Mouse (Mus musculus): Measurements from ENCODE around the gene Gas2l2. TPM values are rescaled to one million over a fixed set of nuclear protein-coding genes. Genes with fewer than 3 reads are reported as not detected.
A peak's percentile ranks its signal among the peaks of the same experiment; 100 is the strongest.

The Gas2l2 gene
- polyA plus RNA-seq, 1 experiment from 2014 or later: 0.18 TPM

- no peaks in the 10 kb centered on the region for H3K36me3 ChIP-seq
- peaks cover 25% of the 10 kb centered on the region for H3K27me3 ChIP-seq (ENCODE audit: insufficient read depth, poor library complexity, severe bottlenecking)
- H3K4me3 ChIP-seq: no peak overlapping the region
- H3K27ac ChIP-seq: peak overlapping the region; percentile 57; the same call in 1 of the 2 replicates
- WGBS: 77% methylated on average over 3 of the region's 3 CpGs
- peaks cover 40% of the 10 kb centered on the region for H3K4me1 ChIP-seq
- H3K9me3 ChIP-seq: no peaks in the 10 kb centered on the region
- no peak for DNase-seq (ENCODE audit: low spot score)
Observed at GRCm38 (mm10) chr11:83455608-83456007, 26.4 kb upstream of the Gas2l2 start.

GRCm38 (mm10) chr11:83454548-83454947 is 25.3 kb upstream of the Gas2l2 start:
- Histone ChIP-seq H3K4me1 (peaks cover 49% of the 10 kb centered on the region), H3K9me3 (no peaks in the 10 kb centered on the region), H3K27ac (peak overlapping the region; percentile 47; the same call in 1 of the 2 replicates), H3K27me3 (ENCODE audit: insufficient read depth, poor library complexity, severe bottlenecking) (peaks cover 14% of the 10 kb centered on the region; the same call in 1 of the 2 replicates), H3K4me3 (no peak overlapping the region), H3K36me3 (no peaks in the 10 kb centered on the region)
- no peak for DNase-seq (ENCODE audit: low spot score)
- 4% methylated on average over 4 of the region's 4 CpGs for WGBS

GRCm38 (mm10) chr11:83451281-83451680 is 22.0 kb upstream of the Gas2l2 start:
- H3K36me3 ChIP-seq: no peaks in the 10 kb centered on the region
- DNase-seq (ENCODE audit: low spot score): no peak
- no peak overlapping the region for H3K4me3 ChIP-seq
- no peak overlapping the region for H3K27ac ChIP-seq
- peaks cover 14% of the 10 kb centered on the region for H3K27me3 ChIP-seq (ENCODE audit: insufficient read depth, poor library complexity, severe bottlenecking)
- H3K4me1 ChIP-seq: peaks cover 59% of the 10 kb centered on the region
- H3K9me3 ChIP-seq: no peaks in the 10 kb centered on the region
- WGBS: 83% methylated on average over 10 of the region's 10 CpGs

- H3K4me3 ChIP-seq: no peak overlapping the region
- 44% methylated on average over 1 of the region's 1 CpGs for WGBS
- H3K27ac ChIP-seq: peak overlapping the region; percentile 37; the same call in 1 of the 2 replicates
- H3K4me1 ChIP-seq: peaks cover 54% of the 10 kb centered on the region
- no peaks in the 10 kb centered on the region for H3K9me3 ChIP-seq
- H3K27me3 ChIP-seq (ENCODE audit: insufficient read depth, poor library complexity, severe bottlenecking): peaks cover 19% of the 10 kb centered on the region
- H3K36me3 ChIP-seq: no peaks in the 10 kb centered on the region
- no peak for DNase-seq (ENCODE audit: low spot score)
Observed at GRCm38 (mm10) chr11:83450550-83450949, 21.3 kb upstream of the Gas2l2 start.

- Histone ChIP-seq H3K4me3 (no peak overlapping the region), H3K9me3 (no peaks in the 10 kb centered on the region), H3K27ac (peak overlapping the region; percentile 79), H3K4me1 (peaks cover 51% of the 10 kb centered on the region), H3K36me3 (no peaks in the 10 kb centered on the region), H3K27me3 (ENCODE audit: insufficient read depth, poor library complexity, severe bottlenecking) (peaks cover 28% of the 10 kb centered on the region)
- DNase-seq (ENCODE audit: low spot score): no peak
- 29% methylated on average over 4 of the region's 4 CpGs for WGBS
Observed at GRCm38 (mm10) chr11:83449298-83449697, 20.0 kb upstream of the Gas2l2 start.

- Histone ChIP-seq H3K27me3 (ENCODE audit: insufficient read depth, poor library complexity, severe bottlenecking) (peaks cover 32% of the 10 kb centered on the region), H3K4me3 (no peak overlapping the region), H3K4me1 (peaks cover 52% of the 10 kb centered on the region), H3K36me3 (no peaks in the 10 kb centered on the region), H3K27ac (peak overlapping the region; percentile 79), H3K9me3 (no peaks in the 10 kb centered on the region)
- DNase-seq (ENCODE audit: low spot score): no peak
Observed at GRCm38 (mm10) chr11:83448927-83449236, 19.6 kb upstream of the Gas2l2 start.

DNA sequence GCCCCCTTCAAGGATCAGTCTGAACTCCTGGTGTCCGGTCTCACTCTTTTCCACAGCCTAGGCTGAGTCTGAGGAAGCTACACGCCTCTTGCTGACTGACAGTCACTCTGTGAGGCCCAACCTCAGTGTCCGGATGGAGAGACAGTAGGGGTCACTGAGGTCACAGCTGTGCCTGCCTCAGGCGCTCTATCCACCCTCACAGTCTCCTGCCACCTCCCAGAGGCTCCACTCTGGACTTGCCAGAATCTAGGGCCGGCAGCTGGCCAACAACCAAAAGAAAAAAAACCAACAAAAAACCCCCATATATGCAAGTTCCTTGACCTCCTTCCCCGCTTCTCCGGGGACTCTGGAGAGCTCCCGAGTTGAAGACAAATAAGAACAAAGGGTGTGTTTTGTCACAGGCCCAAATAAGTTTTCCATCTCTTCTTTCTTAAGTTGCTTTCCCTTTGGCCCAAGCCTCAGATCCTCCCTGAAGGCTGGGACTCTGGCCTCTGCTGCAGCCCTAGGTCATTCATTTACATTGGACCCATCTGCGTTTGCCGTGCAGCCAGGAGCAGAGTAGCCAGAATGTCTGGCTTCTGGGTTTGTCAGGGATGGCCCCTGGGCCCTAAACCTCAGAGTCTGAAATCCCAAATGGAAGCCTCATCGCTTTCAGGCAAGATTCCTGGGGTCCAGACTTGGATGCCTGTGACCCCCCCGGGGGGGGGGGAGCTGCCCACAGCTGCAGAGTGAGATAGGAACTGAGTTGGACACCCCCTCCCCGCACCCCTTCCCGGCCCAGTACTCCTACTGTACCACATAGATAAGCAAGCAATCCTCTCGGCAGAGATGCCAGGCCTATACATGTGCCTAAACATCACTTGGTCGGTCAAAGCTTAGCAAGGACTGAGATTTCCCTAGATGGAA is 19.0 kb upstream of the Gas2l2 start:
- DNase-seq (ENCODE audit: low spot score): no peak
- Histone ChIP-seq H3K36me3 (no peaks in the 10 kb centered on the region), H3K9me3 (no peaks in the 10 kb centered on the region), H3K4me3 (0 out of 2 replicates have a peak overlapping the region, but pooled peaks have one; percentile 12), H3K4me1 (peaks cover 58% of the 10 kb centered on the region), H3K27me3 (ENCODE audit: insufficient read depth, poor library complexity, severe bottlenecking) (peaks cover 38% of the 10 kb centered on the region), H3K27ac (peak overlapping the region; percentile 79)
- WGBS: 35% methylated on average over 16 of the region's 16 CpGs

DNA sequence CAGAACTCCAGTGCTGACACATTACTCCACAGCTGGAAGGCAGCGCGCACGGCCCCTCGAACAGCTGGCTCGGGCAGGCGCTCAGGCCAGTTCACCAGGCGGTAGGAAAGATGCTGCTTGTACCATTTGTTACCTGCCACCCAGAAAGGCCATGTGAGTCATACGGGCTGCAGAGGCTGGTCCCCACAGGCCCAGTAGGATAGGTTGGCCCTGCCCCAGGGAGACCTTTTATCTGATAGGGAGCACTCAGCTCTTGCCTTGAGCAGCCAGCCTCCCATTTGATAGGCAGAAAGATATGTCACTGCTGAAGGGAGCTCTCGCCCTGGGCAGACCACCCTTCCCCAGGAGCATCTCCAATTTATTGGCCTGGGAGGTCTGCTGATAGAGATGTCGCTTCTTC is 18.4 kb upstream of the Gas2l2 start:
- DNase-seq (ENCODE audit: low spot score): no peak
- peaks cover 65% of the 10 kb centered on the region for H3K4me1 ChIP-seq
- 63% methylated on average over 10 of the region's 10 CpGs for WGBS
- H3K4me3 ChIP-seq: no peak overlapping the region
- H3K9me3 ChIP-seq: no peaks in the 10 kb centered on the region
- H3K27me3 ChIP-seq (ENCODE audit: insufficient read depth, poor library complexity, severe bottlenecking): peaks cover 44% of the 10 kb centered on the region
- no peaks in the 10 kb centered on the region for H3K36me3 ChIP-seq
- peak overlapping the region; percentile 79; the same call in 1 of the 2 replicates for H3K27ac ChIP-seq

DNA sequence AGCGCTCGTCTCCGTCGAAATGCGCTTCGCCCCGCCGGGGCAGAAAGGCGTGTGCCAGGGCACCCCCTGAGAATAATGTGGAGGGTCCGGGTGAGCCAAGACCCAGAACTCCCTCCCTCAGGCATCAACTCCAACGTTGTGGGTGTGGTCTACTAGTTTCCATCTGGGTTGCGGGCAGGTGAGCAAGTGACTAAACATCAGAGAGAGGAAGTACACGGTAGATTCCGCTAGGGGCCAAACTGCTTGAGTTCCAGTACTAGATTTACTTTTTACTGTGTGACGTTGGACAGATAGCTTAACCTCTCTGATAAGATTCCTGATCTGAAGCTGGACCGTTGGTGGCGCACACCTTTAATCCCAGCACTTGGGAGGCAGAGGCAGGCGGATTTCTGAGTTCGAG is 15.7 kb upstream of the Gas2l2 start:
- WGBS: 20% methylated on average over 19 of the region's 19 CpGs
- Histone ChIP-seq H3K9me3 (no peaks in the 10 kb centered on the region), H3K27ac (peak overlapping the region; percentile 19; the same call in 1 of the 2 replicates), H3K36me3 (no peaks in the 10 kb centered on the region), H3K27me3 (ENCODE audit: insufficient read depth, poor library complexity, severe bottlenecking) (peaks cover 62% of the 10 kb centered on the region), H3K4me3 (peak overlapping the region; percentile 52), H3K4me1 (peaks cover 82% of the 10 kb centered on the region)
- no peak for DNase-seq (ENCODE audit: low spot score)

DNA sequence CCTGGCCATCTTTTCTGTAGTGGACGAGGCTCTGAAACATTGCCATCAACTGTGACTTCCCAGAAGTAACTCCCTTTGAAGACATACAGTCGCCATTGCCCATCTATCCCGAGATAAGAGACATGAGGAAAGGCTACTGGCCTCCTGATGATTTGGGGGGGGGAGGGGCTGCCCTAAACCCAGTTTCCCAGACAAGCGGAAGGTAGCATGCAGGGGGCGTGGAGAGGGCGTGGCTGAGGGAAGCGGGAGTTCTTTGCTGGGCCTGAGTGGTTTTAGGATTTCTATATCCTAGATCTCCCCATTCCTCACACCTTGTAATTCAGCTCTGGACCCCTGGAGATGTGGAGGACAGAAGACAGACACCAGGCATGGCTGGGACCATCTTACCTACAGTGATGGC is 14.6 kb upstream of the Gas2l2 start:
- Histone ChIP-seq H3K27me3 (ENCODE audit: insufficient read depth, poor library complexity, severe bottlenecking) (peaks cover 66% of the 10 kb centered on the region), H3K9me3 (no peaks in the 10 kb centered on the region), H3K4me3 (peak overlapping the region; percentile 52), H3K36me3 (no peaks in the 10 kb centered on the region), H3K4me1 (peaks cover 75% of the 10 kb centered on the region), H3K27ac (no peak overlapping the region)
- no peak for DNase-seq (ENCODE audit: low spot score)
- WGBS: 4% methylated on average over 7 of the region's 7 CpGs

DNA sequence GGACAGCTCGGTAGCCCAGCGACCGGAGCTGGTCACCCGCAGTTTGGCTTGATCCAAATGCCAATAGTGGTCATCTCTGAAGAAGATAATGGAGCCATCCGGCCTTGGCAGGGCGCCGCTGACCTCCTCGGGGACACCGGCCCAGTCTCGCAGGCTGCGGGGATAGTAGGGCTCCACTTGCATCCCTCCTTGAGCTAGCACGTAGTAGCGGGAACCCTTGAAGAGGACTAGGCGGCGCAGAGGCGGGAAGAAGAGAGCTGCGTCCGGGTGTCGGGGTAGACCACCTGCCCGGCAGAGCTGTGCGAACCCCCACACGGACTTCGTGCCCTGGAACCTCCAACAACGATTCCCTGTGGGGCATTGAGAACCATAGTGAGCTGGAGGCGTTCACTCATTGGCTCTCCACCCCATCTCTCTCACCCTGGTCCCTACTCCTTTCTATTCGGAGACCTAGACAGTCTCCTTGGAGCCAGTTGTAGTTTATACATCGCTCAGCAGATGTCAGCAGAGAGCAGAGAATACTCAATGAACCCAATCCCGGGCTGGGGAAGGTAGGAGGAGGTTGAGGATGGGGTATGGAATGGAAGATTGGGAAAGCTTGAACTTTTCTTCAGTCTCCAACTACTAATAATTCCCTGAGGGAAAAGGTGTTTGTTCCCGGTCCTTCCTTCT is 13.5 kb upstream of the Gas2l2 start:
- peak overlapping the region; percentile 39 for H3K4me3 ChIP-seq
- no peak overlapping the region for H3K27ac ChIP-seq
- 10% methylated on average over 29 of the region's 29 CpGs for WGBS
- no peaks in the 10 kb centered on the region for H3K36me3 ChIP-seq
- H3K27me3 ChIP-seq (ENCODE audit: insufficient read depth, poor library complexity, severe bottlenecking): peaks cover 66% of the 10 kb centered on the region
- peak; percentile 89 for DNase-seq (ENCODE audit: low spot score)
- peaks cover 64% of the 10 kb centered on the region for H3K4me1 ChIP-seq
- no peaks in the 10 kb centered on the region for H3K9me3 ChIP-seq

- Histone ChIP-seq H3K27me3 (ENCODE audit: insufficient read depth, poor library complexity, severe bottlenecking) (peaks cover 58% of the 10 kb centered on the region), H3K4me1 (peaks cover 52% of the 10 kb centered on the region), H3K27ac (peak overlapping the region; percentile 87)
Observed at GRCm38 (mm10) chr11:83441235-83441634, 12.0 kb upstream of the Gas2l2 start.

More at GRCm38 (mm10) chr11:83441235-83441634, 12.0 kb upstream of the Gas2l2 start:
- H3K36me3 ChIP-seq: no peaks in the 10 kb centered on the region
- WGBS: 38% methylated on average over 7 of the region's 7 CpGs
- H3K4me3 ChIP-seq: peak overlapping the region; percentile 78
- no peak for DNase-seq (ENCODE audit: low spot score)
- H3K9me3 ChIP-seq: no peaks in the 10 kb centered on the region
